Mouse (Mus musculus) forebrain, embryonic 11.5 days (tissue): ENCODE results near the gene Htr1f. TPM values are rescaled to one million over a fixed set of nuclear protein-coding genes. Genes with fewer than 3 reads are reported as not detected.

ENCODE experiments used
- ATAC-seq: fragments of 200-750 bp; cut with Nextera tagmentation; replicated peaks from 2 replicates; pipeline ENCODE4 v1.8.0; 2017; ENCODE audit warnings: moderate TSS enrichment; ENCODE audit not compliant: low FRiP score
- DNase-seq: peaks from one replicate; pipeline ENCODE4 v3.0.0-alpha.2; 2017; ENCODE audit warnings: low spot score
- H3K27ac ChIP-seq: fragments of 300-500 bp; sonication (generic); 2 replicates; pipeline ENCODE4 v1.5.1; 2014; ENCODE audit warnings: low read depth, low read length
- H3K27me3 ChIP-seq: fragments of 300-500 bp; sonication (generic); 2 replicates; pipeline ENCODE4 v1.6.1; 2014; ENCODE audit warnings: mild to moderate bottlenecking, low read length, mixed read lengths; ENCODE audit not compliant: control insufficient read depth, insufficient read depth
- H3K36me3 ChIP-seq: fragments of 300-500 bp; sonication (generic); 2 replicates; pipeline ENCODE4 v1.6.1; 2014; ENCODE audit warnings: mild to moderate bottlenecking, low read length, moderate library complexity, mixed read lengths; ENCODE audit not compliant: control insufficient read depth, insufficient read depth
- H3K4me1 ChIP-seq: fragments of 300-500 bp; sonication (generic); replicated peaks from 2 replicates; pipeline ENCODE4 v1.6.1; 2014; ENCODE audit warnings: low read length, mixed read lengths; ENCODE audit not compliant: control insufficient read depth, insufficient read depth
- H3K4me2 ChIP-seq: fragments of 300-500 bp; sonication (generic); 2 replicates; pipeline ENCODE4 v1.6.1; 2014; ENCODE audit warnings: low read depth, mild to moderate bottlenecking, low read length, moderate library complexity, mixed read lengths; ENCODE audit not compliant: severe bottlenecking
- H3K4me3 ChIP-seq: fragments of 300-500 bp; sonication (generic); 2 replicates; pipeline ENCODE4 v1.5.1; 2014; ENCODE audit warnings: low read depth, low read length
- H3K9ac ChIP-seq: fragments of 300-500 bp; sonication (generic); 2 replicates; pipeline ENCODE4 v1.6.1; 2014; ENCODE audit warnings: low read length
- H3K9me3 ChIP-seq: fragments of 300-500 bp; sonication (generic); 2 replicates; pipeline ENCODE4 v1.6.1; 2016; ENCODE audit warnings: low read length, mixed read lengths; ENCODE audit not compliant: control insufficient read depth
- WGBS: fragments of 180-500 bp; shearing (Covaris S2); extraction: QIAGEN DNeasy Blood & Tissue Kit; methylation state at CpG from one replicate; pipeline ENCODE4 v1.1.7; 2014; 5-methylcytosine and 5-hydroxymethylcytosine counted together
- polyA plus RNA-seq: library from polyadenylated mRNA; unstranded; fragments of >200 nt; fragmentation: Nextera tagmentation; extraction: Ambion mirVana; gene quantifications from 2 replicates; pipeline ENCODE4 v1.2.1, GENCODE M21; 2014

Gene Htr1f
- polyA plus RNA-seq, 1 experiment from 2014 or later, result 0.19 TPM

DNA sequence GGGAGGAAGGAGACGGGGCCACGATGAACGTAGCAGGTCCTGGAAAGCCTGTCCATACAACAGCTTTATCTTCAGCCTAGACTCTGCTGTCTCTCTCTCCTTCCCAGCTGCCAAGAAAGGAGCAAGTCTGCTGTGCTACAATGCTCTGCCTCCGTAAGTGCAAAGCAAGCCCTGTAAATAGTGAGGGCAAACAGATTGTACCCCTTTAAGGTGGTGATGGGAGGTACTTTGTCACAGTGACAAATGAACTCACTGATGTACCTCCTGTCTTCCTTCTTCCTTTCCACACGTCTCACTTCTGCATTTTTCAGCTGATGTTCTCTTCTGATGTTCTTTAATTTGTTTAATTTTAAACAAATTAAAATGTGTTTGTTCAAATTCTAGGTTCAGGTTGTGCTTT, 221.8 kb downstream of the Htr1f start:
- H3K9ac ChIP-seq, result no peak overlapping the region
- no peak overlapping the region for H3K4me3 ChIP-seq
- 85% methylated on average over 5 of the region's 5 CpGs for WGBS
- peaks cover 2% of the 10 kb centered on the region; the same call in 1 of the 2 replicates for H3K9me3 ChIP-seq
- no peak for ATAC-seq
- no peaks in the 10 kb centered on the region for H3K27me3 ChIP-seq
- no peak for DNase-seq
- H3K4me2 ChIP-seq, result no peak overlapping the region
- no peaks in the 10 kb centered on the region for H3K36me3 ChIP-seq
- no peaks in the 10 kb centered on the region for H3K4me1 ChIP-seq
- H3K27ac ChIP-seq, result no peak overlapping the region

DNA sequence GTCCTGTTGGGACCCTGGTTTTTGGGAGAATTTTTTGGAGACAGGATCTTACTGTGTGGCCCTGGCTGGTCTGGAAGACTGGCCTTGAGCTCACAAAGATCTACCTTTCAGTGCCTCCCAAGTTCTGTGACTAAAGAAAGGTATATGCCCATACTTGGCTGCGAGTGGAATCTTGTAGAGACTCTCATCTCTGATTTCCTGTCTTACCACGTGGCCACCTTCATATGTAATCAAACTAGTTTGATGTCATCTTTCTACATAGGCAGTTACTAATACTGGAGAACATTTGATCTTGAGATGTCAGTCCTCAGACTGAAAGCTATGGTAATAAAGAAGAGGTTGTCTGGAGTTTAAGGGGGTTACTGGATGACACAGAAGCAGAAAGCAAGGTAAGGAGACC, 224.2 kb downstream of the Htr1f start:
- Histone ChIP-seq H3K4me1 (no peaks in the 10 kb centered on the region), H3K27ac (no peak overlapping the region), H3K4me3 (no peak overlapping the region), H3K9ac (no peak overlapping the region), H3K9me3 (no peaks in the 10 kb centered on the region), H3K4me2 (no peak overlapping the region), H3K36me3 (no peaks in the 10 kb centered on the region), H3K27me3 (no peaks in the 10 kb centered on the region)
- DNase-seq (no peak), ATAC-seq (no peak)
- WGBS, result 87% methylated on average over 2 of the region's 2 CpGs

DNA sequence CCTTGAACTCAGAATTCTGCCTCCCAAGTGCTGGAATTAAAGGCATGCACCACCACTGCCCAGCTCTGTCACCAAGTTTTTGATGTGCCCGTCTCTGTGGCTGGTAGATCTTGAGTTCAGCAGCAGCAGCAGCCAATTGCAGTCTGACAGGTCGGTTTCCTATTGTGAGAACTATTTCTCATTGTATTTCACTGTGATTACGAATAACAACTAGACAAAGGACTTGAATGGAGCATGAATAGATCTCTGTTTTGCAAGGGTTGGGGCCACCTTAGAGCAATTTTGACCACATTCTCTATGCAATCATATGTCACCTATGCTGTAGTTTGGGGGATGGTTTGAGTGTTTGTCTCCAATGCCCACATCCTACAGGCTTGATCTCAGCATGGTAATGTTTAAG, 224.7 kb downstream of the Htr1f start:
- DNase-seq (no peak), ATAC-seq (no peak)
- H3K36me3 ChIP-seq, result no peaks in the 10 kb centered on the region
- no peak overlapping the region for H3K4me2 ChIP-seq
- no peaks in the 10 kb centered on the region for H3K4me1 ChIP-seq
- no peaks in the 10 kb centered on the region for H3K27me3 ChIP-seq
- 71% methylated on average over 3 of the region's 3 CpGs for WGBS
- no peak overlapping the region for H3K27ac ChIP-seq
- no peak overlapping the region for H3K9ac ChIP-seq
- H3K4me3 ChIP-seq, result no peak overlapping the region
- H3K9me3 ChIP-seq, result no peaks in the 10 kb centered on the region

DNA sequence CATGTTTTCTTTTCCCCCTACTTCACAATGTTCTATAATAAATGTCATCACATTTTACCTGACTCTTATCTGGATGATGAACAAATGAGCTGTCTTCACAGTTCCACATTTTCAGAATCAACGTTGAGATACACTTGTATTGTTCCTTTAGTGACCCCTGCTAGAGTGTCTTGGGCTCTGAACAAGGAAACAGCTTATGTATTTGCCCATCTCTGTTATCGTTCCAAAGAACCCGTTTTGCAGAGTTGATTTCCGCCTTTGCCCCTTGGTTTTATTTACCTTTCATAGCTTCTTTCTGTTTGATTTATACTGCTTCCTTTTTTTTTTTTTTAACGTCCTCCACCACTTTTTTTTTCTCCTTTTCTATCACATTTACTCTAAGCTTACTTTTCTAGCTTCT, 225.9 kb downstream of the Htr1f start:
- DNase-seq (no peak), ATAC-seq (no peak)
- Histone ChIP-seq H3K27me3 (no peaks in the 10 kb centered on the region), H3K9me3 (no peaks in the 10 kb centered on the region), H3K4me3 (no peak overlapping the region), H3K27ac (no peak overlapping the region), H3K36me3 (no peaks in the 10 kb centered on the region), H3K9ac (no peak overlapping the region), H3K4me2 (no peak overlapping the region), H3K4me1 (no peaks in the 10 kb centered on the region)
- 85% methylated on average over 5 of the region's 5 CpGs for WGBS

DNA sequence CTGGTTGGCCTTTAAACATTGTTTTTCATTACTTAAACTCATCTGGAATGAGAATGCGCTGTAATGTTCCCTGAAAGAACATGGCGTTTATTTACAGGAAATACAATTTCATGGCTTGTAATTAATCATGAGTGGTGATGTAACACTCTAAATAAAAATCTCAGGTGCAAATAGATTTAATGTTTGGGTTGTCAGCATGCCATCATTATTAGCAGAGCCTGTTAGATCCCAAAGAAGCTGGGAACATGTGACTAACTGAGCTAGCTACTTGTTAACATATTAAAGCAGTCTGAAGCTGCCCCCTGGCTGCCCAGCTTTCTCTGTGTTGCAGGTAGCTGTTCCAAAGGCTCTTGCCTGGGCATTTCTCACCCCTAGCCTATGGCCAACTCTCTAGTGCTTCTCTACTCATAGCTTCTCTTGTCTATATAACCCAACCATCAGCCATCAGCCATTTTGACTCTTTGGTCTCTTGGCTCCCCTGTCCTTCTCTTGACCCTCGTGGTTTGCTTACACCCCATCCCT, 227.0 kb downstream of the Htr1f start:
- 86% methylated on average over 3 of the region's 3 CpGs for WGBS
- ATAC-seq (no peak), DNase-seq (no peak)
- no peak overlapping the region for H3K4me2 ChIP-seq
- no peaks in the 10 kb centered on the region for H3K4me1 ChIP-seq
- no peak overlapping the region for H3K4me3 ChIP-seq
- no peaks in the 10 kb centered on the region for H3K27me3 ChIP-seq
- H3K27ac ChIP-seq, result no peak overlapping the region
- H3K9me3 ChIP-seq, result no peaks in the 10 kb centered on the region
- H3K9ac ChIP-seq, result no peak overlapping the region
- no peaks in the 10 kb centered on the region for H3K36me3 ChIP-seq

DNA sequence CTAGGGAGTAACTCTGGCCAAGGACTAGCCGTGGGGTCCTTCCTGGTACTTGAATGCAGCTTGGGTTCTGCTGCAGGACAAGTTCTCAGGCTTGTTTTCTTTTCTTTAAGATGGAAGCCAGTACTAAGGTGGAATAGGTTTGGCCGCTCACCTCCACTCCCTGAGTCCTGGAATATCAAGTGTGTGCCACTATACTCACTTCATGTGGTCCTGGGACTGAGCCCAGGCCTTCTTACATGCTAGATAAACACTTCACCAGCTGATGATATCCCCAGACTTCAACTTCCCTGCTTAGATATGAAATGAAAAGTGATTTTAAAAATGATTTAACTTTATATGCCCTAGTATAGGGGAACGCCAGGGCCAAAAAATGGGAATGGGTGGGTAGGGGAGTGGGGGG, 228.3 kb downstream of the Htr1f start:
- DNase-seq (no peak), ATAC-seq (no peak)
- 90% methylated on average over 3 of the region's 3 CpGs for WGBS
- H3K4me1 ChIP-seq, result no peaks in the 10 kb centered on the region
- no peaks in the 10 kb centered on the region for H3K27me3 ChIP-seq
- no peaks in the 10 kb centered on the region for H3K36me3 ChIP-seq
- no peak overlapping the region for H3K27ac ChIP-seq
- no peak overlapping the region for H3K4me2 ChIP-seq
- H3K9me3 ChIP-seq, result no peaks in the 10 kb centered on the region
- no peak overlapping the region for H3K9ac ChIP-seq
- no peak overlapping the region for H3K4me3 ChIP-seq

DNA sequence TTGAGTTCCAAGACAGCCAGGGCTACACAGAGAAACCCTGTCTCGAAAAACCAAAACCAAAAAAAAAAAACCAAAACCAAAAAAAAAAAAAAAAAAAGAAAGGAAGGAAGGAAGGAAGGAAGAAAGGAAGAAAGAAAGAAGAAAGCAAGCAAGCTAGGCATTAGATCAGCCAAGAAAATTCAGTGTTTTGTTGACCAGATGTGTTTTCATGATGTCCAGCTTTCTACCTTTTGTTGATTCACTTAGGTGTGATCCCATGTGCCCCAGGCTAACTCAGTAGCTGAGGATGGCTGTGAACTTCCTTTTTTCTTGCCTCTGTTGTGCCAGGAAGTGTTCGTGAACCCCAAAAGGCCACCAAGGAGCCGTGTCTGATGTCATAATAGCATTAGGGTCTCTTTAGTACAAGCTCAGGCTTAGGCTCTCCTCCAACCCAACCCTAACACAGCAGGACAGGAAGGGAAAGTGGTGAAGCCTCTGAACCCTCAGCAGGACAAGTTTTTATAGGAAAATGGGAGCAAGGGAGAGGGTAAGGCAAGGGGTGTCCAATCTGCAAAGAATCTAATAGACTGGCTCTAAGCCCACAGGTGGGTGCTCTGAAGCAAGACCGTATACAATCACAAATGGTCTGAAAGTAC, 228.9 kb downstream of the Htr1f start:
- H3K4me2 ChIP-seq, result no peak overlapping the region
- ATAC-seq (no peak), DNase-seq (no peak)
- no peak overlapping the region for H3K4me3 ChIP-seq
- no peaks in the 10 kb centered on the region for H3K36me3 ChIP-seq
- H3K4me1 ChIP-seq, result no peaks in the 10 kb centered on the region
- H3K27me3 ChIP-seq, result no peaks in the 10 kb centered on the region
- H3K9me3 ChIP-seq, result no peaks in the 10 kb centered on the region
- H3K9ac ChIP-seq, result no peak overlapping the region
- WGBS, result 82% methylated on average over 4 of the region's 4 CpGs
- no peak overlapping the region for H3K27ac ChIP-seq

DNA sequence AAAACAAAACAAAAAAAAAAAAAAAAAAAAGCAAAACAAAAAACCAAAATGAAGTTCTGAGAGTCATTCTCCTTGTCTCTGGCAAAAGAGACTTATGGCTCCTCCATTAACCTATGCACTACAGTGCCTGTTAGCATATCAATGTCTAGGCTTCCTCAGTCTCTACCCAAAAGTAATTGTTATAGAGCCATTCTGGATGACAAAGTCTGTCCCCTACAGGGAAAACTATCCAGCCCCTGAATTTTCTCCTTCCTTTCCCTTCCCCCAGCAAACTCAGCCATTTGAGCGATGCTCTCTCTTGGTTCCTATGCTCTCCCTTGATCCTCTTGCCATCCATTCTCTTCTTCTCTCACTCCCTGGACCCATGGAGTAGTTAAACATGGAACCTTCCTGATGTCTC, 229.8 kb downstream of the Htr1f start:
- Histone ChIP-seq H3K4me1 (no peaks in the 10 kb centered on the region), H3K36me3 (no peaks in the 10 kb centered on the region), H3K27ac (no peak overlapping the region), H3K4me2 (no peak overlapping the region), H3K4me3 (no peak overlapping the region), H3K9ac (no peak overlapping the region), H3K9me3 (no peaks in the 10 kb centered on the region), H3K27me3 (no peaks in the 10 kb centered on the region)
- ATAC-seq (no peak), DNase-seq (no peak)
- 89% methylated on average over 1 of the region's 1 CpGs for WGBS

DNA sequence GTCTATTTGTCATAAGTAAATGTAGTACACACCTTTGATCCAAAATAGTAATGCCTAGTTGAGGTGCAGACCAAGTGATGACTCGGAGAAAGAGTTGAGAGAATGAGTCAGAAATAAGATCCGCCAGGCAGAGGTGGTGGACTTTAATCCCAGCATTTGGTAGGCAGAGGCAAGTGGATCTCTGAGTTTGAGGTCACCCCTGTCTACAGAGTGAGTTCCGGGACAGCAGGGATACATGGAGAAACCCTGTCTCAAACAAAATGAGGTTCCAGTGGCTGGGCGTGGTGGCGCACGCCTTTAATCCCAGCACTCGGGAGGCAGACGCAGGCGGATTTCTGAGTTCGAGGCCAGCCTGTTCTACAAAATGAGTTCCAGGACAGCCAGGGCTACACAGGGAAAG, 230.3 kb downstream of the Htr1f start:
- no peak overlapping the region for H3K4me3 ChIP-seq
- no peaks in the 10 kb centered on the region for H3K9me3 ChIP-seq
- WGBS, result 97% methylated on average over 10 of the region's 10 CpGs
- ATAC-seq (no peak), DNase-seq (no peak)
- no peaks in the 10 kb centered on the region for H3K4me1 ChIP-seq
- H3K4me2 ChIP-seq, result no peak overlapping the region
- H3K36me3 ChIP-seq, result no peaks in the 10 kb centered on the region
- H3K27ac ChIP-seq, result no peak overlapping the region
- no peaks in the 10 kb centered on the region for H3K27me3 ChIP-seq
- no peak overlapping the region for H3K9ac ChIP-seq
